Mouse (Mus musculus) adrenal gland, postnatal 36 days (tissue): ENCODE results near the gene Pex6. TPM values are rescaled to one million over a fixed set of nuclear protein-coding genes. Genes with fewer than 3 reads are reported as not detected.

Experiments used
- DNase-seq, 2 experiments: peaks; one replicate each; pipeline ENCODE4 v3.0.0; 2021; ENCODE audit warnings: mixed read lengths in 1 of 2
- total RNA-seq, 2 experiments: library from RNA; stranded (reverse); gene quantifications; 2 replicates each; pipeline ENCODE4 v1.2.3; 2021

Pex6 gene
- total RNA-seq, 2 experiments from 2014 or later, result 59.3 to 64.9 TPM

DNA sequence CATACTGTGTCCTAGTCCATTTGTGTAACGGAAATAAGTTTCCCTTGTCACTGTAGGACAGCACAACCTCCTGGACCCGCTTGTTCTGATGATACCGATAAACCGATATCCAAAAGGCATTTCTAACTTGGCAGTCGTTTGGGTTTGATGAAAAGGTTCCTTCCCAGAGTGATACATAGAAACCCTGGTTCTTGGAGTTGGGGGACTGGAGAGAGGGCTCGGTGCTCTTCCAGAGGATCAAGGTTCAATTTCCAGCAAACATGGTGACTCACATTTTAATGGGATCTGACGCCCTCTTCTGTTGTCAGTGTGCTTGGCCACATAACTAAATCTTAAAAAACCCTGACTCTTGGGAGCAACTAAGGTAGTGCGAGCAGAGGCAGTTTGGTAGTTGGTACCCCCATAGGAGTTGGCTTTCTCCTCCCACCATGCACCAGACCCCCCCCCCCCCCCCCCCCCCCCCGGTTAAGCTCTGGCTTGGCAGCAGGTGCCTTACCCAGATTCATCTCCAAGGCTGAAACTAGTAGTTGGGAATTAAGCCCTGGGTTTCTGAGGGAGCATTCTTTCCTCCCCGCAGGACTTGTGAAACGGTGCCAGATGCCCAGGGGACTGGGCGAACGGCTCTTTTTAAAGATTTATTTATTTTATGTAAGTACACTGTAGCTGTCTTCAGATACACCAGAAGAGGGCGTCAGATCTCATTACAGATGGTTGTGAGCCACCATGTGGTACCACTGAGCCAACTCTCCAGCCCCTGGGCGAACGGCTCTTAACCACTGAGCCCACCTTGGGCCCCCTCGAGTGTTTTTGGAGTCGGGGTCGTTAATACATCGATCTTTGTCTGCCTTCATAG is 62.2 kb downstream of the Pex6 start:
- DNase-seq, result peak in 1 of 2 experiments; percentile 28

GRCm38 (mm10) chr17:46774131-46774472 is 62.8 kb downstream of the Pex6 start:
- DNase-seq, result no peak

DNA sequence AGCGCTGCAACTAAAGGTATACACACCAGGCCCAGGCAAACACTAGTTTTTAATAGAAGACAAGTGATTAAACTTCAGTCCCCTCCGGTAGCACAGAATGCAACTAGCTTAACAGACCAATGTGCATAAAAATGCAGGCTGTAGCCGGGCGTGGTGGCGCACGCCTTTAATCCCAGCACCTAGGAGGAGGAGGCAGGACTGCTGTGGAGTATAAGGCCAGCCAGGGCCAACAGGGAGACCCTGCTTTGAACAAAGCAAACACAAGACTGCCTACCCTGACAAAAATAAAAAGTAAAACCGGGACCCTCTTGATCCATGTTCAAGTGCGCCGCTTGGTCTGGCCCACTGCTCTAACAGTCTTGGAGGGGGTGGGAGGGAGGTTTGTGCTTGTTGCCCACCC is 63.8 kb downstream of the Pex6 start:
- DNase-seq, result no peak

Other genes with a start within 250 kb of the Pex6 start
- gene Ttbk1, start 223.8 kb upstream of the Pex6 start, total RNA-seq, result 1 to 10 TPM in 1 of 2 experiments, under 1 TPM in 1; 0.63 to 1.1 TPM
- 1 to 10 TPM; 4.2 to 6.9 TPM for gene Dnph1, start 214.8 kb upstream of the Pex6 start, total RNA-seq
- gene Cul9, start 165.1 kb upstream of the Pex6 start, total RNA-seq, result 10 to 100 TPM; 21.5 to 25.5 TPM
- 10 to 100 TPM; 43.1 to 46.5 TPM for gene Srf, start 155.3 kb upstream of the Pex6 start, total RNA-seq
- gene Ptk7, start 82.0 kb upstream of the Pex6 start, total RNA-seq, result 10 to 100 TPM in 1 of 2 experiments, 1 to 10 TPM in 1; 6.8 to 11.7 TPM
- 10 to 100 TPM; 35.3 to 50.3 TPM for gene Klc4, start 65.4 kb upstream of the Pex6 start, total RNA-seq
- 100 to 1,000 TPM in 1 of 2 experiments, 10 to 100 TPM in 1; 92.6 to 114 TPM for gene Mrpl2, start 65.2 kb upstream of the Pex6 start, total RNA-seq
- 10 to 100 TPM; 36.3 to 42.2 TPM for gene Cul7, start 61.1 kb upstream of the Pex6 start, total RNA-seq
- 10 to 100 TPM; 23.8 to 30.4 TPM for gene Rrp36, start 37.1 kb upstream of the Pex6 start, total RNA-seq
- 100 to 1,000 TPM in 1 of 2 experiments, 10 to 100 TPM in 1; 94.2 to 104 TPM for gene Mea1, start 32.7 kb upstream of the Pex6 start, total RNA-seq
- gene Klhdc3, start 30.5 kb upstream of the Pex6 start, total RNA-seq, result 10 to 100 TPM; 59.2 to 75.3 TPM
- 10 to 100 TPM; 40.9 to 46.1 TPM for gene Ppp2r5d, start 6.4 kb upstream of the Pex6 start, total RNA-seq
- gene Gnmt, start 17.7 kb downstream of the Pex6 start, total RNA-seq, result 1 to 10 TPM; 1.5 to 2.7 TPM
- 10 to 100 TPM; 49.9 to 55.6 TPM for gene Cnpy3, start 40.8 kb downstream of the Pex6 start, total RNA-seq
- gene Ptcra, start 52.2 kb downstream of the Pex6 start, total RNA-seq, result not detected
- gene 2310039H08Rik, start 61.2 kb downstream of the Pex6 start, total RNA-seq, result 10 to 100 TPM; 54.1 to 96.1 TPM
- gene Rpl7l1, start 71.2 kb downstream of the Pex6 start, total RNA-seq, result 10 to 100 TPM; 89.0 to 97.3 TPM
- 10 to 100 TPM; 23.0 to 24.3 TPM for gene Bicral, start 147.0 kb downstream of the Pex6 start, total RNA-seq
- 10 to 100 TPM; 20.9 to 21.9 TPM for gene Tbcc, start 179.2 kb downstream of the Pex6 start, total RNA-seq
- not detected for gene Prph2, start 199.0 kb downstream of the Pex6 start, total RNA-seq